Mouse (Mus musculus): ENCODE data around the gene Ppp1r1b.

The Ppp1r1b gene

DNA sequence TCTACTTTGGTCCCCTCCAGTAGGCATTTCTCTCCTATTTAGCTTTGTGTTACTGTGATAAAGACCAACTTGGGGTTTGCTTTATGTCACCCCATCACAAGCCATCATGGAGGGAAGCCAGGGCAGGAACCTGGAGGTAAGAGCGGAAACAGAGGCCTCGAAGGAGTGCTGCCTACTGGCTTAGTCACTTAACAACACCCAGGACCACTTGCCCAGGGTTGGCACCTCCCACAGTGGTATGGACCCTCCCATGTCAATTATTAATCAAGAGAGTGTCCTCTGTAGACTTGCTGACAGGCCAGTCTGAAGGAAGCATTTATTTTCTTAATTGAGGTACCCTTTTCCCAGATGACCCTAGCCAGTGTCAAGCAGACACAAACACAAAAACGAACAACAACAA, 52.6 kb downstream of the Ppp1r1b start:
- DNase-seq: peak; percentile 46

DNA sequence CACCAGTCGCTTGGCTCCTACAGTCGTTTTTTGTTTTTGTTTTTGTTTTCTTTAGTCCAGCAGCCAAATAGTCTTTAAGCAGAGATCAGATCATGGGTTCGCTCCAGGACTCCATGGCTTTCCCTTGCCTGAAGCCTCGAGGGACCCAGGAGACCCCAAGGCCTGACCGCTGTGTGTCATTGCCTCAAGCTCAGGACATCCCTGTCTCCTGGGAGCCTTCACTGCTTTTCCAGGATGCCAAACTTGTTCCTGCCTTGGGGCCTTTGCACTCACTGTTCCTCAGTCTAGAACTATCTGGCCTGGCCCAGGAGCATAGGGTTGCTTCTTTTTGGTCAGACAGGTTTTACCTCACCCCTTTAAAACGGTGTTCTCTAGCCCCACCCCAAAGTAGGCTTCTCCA, 58.4 kb downstream of the Ppp1r1b start:
- no peak for DNase-seq

Data from cerebellum, adult 9-11 months (tissue).